Mouse (Mus musculus) thymus, postnatal 0 days (tissue): Measurements from ENCODE around the gene Nudt12. TPM values are rescaled to one million over a fixed set of nuclear protein-coding genes. Genes with fewer than 3 reads are reported as not detected.

Source experiments
- DNase-seq: peaks from one replicate; pipeline ENCODE4 v3.0.0-alpha.2; 2015; ENCODE audit warnings: low spot score
- polyA plus RNA-seq: library from polyadenylated mRNA; unstranded; fragments of >200 nt; fragmentation: Nextera tagmentation; extraction: Ambion mirVana; gene quantifications from 2 replicates; pipeline ENCODE4 v1.2.1, GENCODE M21; 2015

Nudt12 gene
- 1.6 and 2.0 TPM in 2 replicates for polyA plus RNA-seq

GRCm38 (mm10) chr17:59013091-59013459, at the start of gene Nudt12:
Gene Nudt12 (minus strand): TSS chr17:59013372.
- DNase-seq, result peak; percentile 34

- no peak for DNase-seq
Measured at GRCm38 (mm10) chr17:59053306-59053705, 40.1 kb upstream of the Nudt12 start.

GRCm38 (mm10) chr17:59039754-59040153, 26.6 kb upstream of the Nudt12 start:
- no peak for DNase-seq

- DNase-seq, result no peak
Measured at GRCm38 (mm10) chr17:59033445-59033844, 20.3 kb upstream of the Nudt12 start.

- DNase-seq, result no peak
Measured at GRCm38 (mm10) chr17:59026336-59026735, 13.2 kb upstream of the Nudt12 start.

GRCm38 (mm10) chr17:59024502-59024901, 11.3 kb upstream of the Nudt12 start:
- no peak for DNase-seq

- DNase-seq, result no peak
Measured at GRCm38 (mm10) chr17:59023971-59024370, 10.8 kb upstream of the Nudt12 start.

GRCm38 (mm10) chr17:59018666-59019065, 5.5 kb upstream of the Nudt12 start:
- DNase-seq, result no peak

- DNase-seq, result peak; percentile 2
Measured at GRCm38 (mm10) chr17:59012421-59013090, 616 bp downstream of the Nudt12 start.

- DNase-seq, result no peak
Measured at GRCm38 (mm10) chr17:59011546-59012307, 1.4 kb downstream of the Nudt12 start.

GRCm38 (mm10) chr17:58991275-58991674, 21.9 kb downstream of the Nudt12 start, which contains the start of gene Pdzph1:
Gene Pdzph1 (minus strand): TSS chr17:58991375.
- no peak for DNase-seq

- no peak for DNase-seq
Measured at GRCm38 (mm10) chr17:58973237-58973636, 39.9 kb downstream of the Nudt12 start.

- DNase-seq, result peak; percentile 7
Measured at GRCm38 (mm10) chr17:58959905-58960304, 53.3 kb downstream of the Nudt12 start.

- no peak for DNase-seq
Measured at GRCm38 (mm10) chr17:58957055-58957454, 56.1 kb downstream of the Nudt12 start.

Other genes starting within 250 kb of the Nudt12 start
- gene Pdzph1, start 22.0 kb downstream of the Nudt12 start, polyA plus RNA-seq, result 0.29 TPM in 1 of 2 replicates, not detected in the other